Mouse (Mus musculus): ENCODE measurements around the gene Plxnc1.

Plxnc1 gene

DNA sequence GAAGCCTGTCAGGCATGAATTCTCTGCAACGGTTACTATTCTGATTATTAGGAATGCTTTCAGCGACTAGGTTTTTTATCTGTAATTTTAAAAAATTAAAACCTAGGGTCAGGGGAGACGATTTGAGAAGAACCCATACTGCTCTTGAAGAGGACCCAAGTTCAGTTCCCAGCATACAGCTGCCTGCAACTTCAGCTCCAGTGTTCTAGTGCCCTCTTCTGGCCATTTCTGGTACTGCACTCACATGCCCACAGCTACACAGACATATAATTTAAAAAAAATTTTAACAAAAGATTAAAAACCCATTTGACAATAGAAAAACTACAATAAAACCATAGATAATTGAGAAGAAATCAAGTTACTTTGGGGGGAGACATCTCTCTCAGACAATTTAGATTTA is 20.5 kb upstream of the Plxnc1 start:
- Histone ChIP-seq H3K4me3 (replicated peaks; ENCODE audit: low read length) (no peak overlapping the region), H3K9me3 (ENCODE audit: low read length) (no peaks in the 10 kb centered on the region), H3K4me1 (replicated peaks; ENCODE audit: low read depth, low read length) (0 out of 2 replicates have a peak, but pooled peaks cover 3% of the 10 kb centered on the region), H3K36me3 (ENCODE audit: insufficient read depth, low read length) (no peaks in the 10 kb centered on the region), H3K27me3 (ENCODE audit: insufficient read depth, low read length) (0 out of 2 replicates have a peak, but pooled peaks cover 16% of the 10 kb centered on the region)
- TF ChIP-seq NANOG (IDR thresholded peaks at IDR 0.05; ENCODE audit: borderline replicate concordance, low read length) (no peak), CTCF (conservative IDR thresholded peaks at IDR 0.05; ENCODE audit: low read length) (peak; percentile 97), POU5F1 (IDR thresholded peaks at IDR 0.05; ENCODE audit: borderline replicate concordance, low read length) (no peak)

DNA sequence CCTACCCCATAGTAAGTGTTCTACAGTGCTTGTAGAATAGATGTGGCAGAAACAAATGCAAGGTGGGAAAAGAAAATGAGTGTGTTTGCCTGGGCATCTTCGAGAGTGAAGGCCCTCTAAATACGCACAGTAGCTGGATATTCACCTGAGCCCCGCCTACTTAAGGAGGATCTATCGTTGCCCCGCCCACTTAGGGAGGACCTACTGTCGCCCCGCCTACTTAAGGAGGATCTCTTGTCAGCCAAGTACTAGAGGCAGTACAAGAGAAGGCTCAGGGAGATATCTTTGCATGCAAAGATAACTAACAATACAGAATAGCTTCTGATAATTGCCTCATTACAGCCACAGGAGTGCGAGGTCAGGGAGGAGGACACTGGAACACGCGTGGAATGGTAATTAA is 17.4 kb upstream of the Plxnc1 start:
- Histone ChIP-seq H3K9me3 (ENCODE audit: low read length) (no peaks in the 10 kb centered on the region), H3K36me3 (ENCODE audit: insufficient read depth, low read length) (no peaks in the 10 kb centered on the region), H3K27me3 (ENCODE audit: insufficient read depth, low read length) (0 out of 2 replicates have a peak, but pooled peaks cover 14% of the 10 kb centered on the region), H3K4me1 (replicated peaks; ENCODE audit: low read depth, low read length) (no peaks in the 10 kb centered on the region), H3K4me3 (replicated peaks; ENCODE audit: low read length) (no peak overlapping the region)
- TF ChIP-seq CTCF (conservative IDR thresholded peaks at IDR 0.05; ENCODE audit: low read length) (no peak), POU5F1 (IDR thresholded peaks at IDR 0.05; ENCODE audit: borderline replicate concordance, low read length) (no peak), NANOG (IDR thresholded peaks at IDR 0.05; ENCODE audit: borderline replicate concordance, low read length) (no peak)

DNA sequence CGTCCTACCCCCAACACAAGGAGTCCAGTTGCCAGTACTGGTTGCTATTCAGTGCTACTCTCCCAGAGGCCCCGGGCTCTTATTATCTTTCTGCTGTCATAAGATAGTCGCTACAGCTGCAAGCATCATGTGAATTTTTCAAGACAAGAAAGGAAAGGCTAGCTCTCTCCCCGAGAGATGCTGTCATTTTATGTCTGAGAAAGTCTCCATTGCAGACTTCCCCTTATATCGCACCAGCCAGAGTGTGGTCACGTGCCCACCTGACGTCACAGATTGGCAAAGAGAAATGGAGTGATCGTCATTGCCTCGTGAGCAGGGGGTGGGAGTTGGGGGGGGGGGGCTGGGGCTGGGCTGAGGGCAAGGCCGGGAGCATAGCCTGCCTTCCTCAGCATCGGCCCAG is 16.6 kb upstream of the Plxnc1 start:
- no peaks in the 10 kb centered on the region for H3K9me3 ChIP-seq (ENCODE audit: low read length)
- 0 out of 2 replicates have a peak, but pooled peaks cover 10% of the 10 kb centered on the region for H3K27me3 ChIP-seq (ENCODE audit: insufficient read depth, low read length)
- H3K4me1 ChIP-seq (replicated peaks; ENCODE audit: low read depth, low read length): no peaks in the 10 kb centered on the region
- no peak overlapping the region for H3K4me3 ChIP-seq (replicated peaks; ENCODE audit: low read length)
- no peaks in the 10 kb centered on the region for H3K36me3 ChIP-seq (ENCODE audit: insufficient read depth, low read length)
- TF ChIP-seq NANOG (IDR thresholded peaks at IDR 0.05; ENCODE audit: borderline replicate concordance, low read length): no peak
- TF ChIP-seq CTCF (conservative IDR thresholded peaks at IDR 0.05; ENCODE audit: low read length): no peak

DNA sequence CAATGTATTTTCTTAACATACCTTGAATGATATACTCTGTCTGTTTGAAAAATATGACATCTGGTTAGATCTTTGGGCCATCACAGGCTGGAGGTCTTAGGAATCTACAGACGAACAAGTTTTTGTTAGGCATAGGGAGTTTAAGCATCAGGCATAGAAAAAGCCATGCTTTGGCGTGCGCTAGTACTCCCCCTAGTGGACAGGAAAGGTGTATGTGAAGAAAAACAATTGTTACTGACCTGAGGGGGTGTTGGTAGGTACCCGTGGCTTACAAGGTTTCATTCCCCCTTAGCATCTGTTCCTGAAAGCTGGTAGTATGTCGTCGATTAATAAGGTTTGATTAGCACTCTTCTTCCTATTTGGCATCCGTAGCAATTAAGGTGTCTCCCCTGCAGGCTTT is 13.7 kb upstream of the Plxnc1 start:
- 0 out of 2 replicates have a peak, but pooled peaks cover under 1% of the 10 kb centered on the region for H3K27me3 ChIP-seq (ENCODE audit: insufficient read depth, low read length)
- peaks cover 8% of the 10 kb centered on the region for H3K4me1 ChIP-seq (replicated peaks; ENCODE audit: low read depth, low read length)
- 0 out of 2 replicates have a peak, but pooled peaks cover 4% of the 10 kb centered on the region for H3K36me3 ChIP-seq (ENCODE audit: insufficient read depth, low read length)
- TF ChIP-seq CTCF (conservative IDR thresholded peaks at IDR 0.05; ENCODE audit: low read length) (peak; percentile 81), POU5F1 (IDR thresholded peaks at IDR 0.05; ENCODE audit: borderline replicate concordance, low read length) (no peak)
- peaks cover 20% of the 10 kb centered on the region for H3K9me3 ChIP-seq (ENCODE audit: low read length)
- H3K4me3 ChIP-seq (replicated peaks; ENCODE audit: low read length): no peak overlapping the region

DNA sequence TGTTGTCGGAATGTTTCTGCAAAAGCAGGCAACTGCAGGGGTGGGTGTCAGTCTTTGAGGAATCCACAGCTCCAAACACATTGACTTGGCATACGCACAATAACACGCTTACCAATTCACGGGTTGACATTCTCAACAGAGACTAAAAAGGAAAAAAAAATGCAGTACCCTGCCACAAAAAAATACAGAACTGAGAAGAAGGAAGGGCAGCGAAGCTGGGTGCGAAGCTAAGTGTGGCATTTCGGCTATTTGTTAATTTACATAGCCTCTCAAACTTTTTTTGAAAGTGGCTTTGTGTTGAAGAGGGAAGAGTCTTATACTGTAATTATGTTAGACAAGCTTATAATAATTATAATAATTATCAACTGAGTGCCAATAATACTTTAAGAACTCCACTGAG is 13.1 kb upstream of the Plxnc1 start:
- peaks cover 12% of the 10 kb centered on the region for H3K4me1 ChIP-seq (replicated peaks; ENCODE audit: low read depth, low read length)
- no peak for TF ChIP-seq NANOG (IDR thresholded peaks at IDR 0.05; ENCODE audit: borderline replicate concordance, low read length)
- no peak for TF ChIP-seq POU5F1 (IDR thresholded peaks at IDR 0.05; ENCODE audit: borderline replicate concordance, low read length)
- TF ChIP-seq CTCF (conservative IDR thresholded peaks at IDR 0.05; ENCODE audit: low read length): no peak
- no peaks in the 10 kb centered on the region for H3K27me3 ChIP-seq (ENCODE audit: insufficient read depth, low read length)
- peaks cover 20% of the 10 kb centered on the region for H3K9me3 ChIP-seq (ENCODE audit: low read length)
- H3K4me3 ChIP-seq (replicated peaks; ENCODE audit: low read length): no peak overlapping the region
- 0 out of 2 replicates have a peak, but pooled peaks cover 4% of the 10 kb centered on the region for H3K36me3 ChIP-seq (ENCODE audit: insufficient read depth, low read length)

DNA sequence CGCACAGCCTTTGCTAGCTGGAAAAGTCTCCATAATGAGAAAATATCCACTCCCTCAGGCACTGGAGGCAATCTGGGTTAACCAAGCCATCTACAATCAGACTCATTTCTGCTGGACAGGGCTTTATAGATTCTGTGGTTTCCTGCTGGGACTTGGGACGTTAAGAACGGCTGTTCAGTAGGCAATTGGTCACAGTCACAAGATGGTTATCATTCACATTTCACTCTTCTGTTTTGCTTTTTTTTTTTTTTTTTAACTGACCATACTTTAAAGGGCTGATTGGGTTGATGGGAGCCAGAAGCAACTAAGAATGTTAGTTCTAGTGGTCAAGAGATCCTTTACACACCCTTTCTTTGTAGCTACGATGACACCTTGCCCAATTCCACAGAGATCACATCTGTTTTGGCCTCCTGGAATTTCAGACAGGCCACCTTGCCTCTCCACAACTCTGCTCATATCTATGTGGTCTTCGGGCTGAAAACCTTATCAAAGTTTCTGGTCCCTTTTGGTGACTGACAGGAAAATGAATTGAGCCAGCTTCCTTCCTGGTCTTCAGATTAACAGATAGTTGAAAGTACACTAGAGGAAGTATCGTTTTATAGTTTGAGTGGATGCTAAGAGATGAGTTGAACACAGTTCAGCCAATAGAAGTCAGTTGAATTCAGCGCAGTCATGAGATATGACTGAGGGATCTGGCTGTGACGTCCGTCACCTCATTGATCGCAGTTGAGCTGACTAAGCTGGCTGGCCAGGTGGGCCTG is 3.5 kb upstream of the Plxnc1 start:
- Histone ChIP-seq H3K27me3 (ENCODE audit: insufficient read depth, low read length) (peaks cover 44% of the 10 kb centered on the region), H3K4me1 (replicated peaks; ENCODE audit: low read depth, low read length) (peaks cover 36% of the 10 kb centered on the region), H3K9me3 (ENCODE audit: low read length) (peaks cover 7% of the 10 kb centered on the region; the same call in 1 of the 2 replicates), H3K4me3 (replicated peaks; ENCODE audit: low read length) (no peak overlapping the region), H3K36me3 (ENCODE audit: insufficient read depth, low read length) (no peaks in the 10 kb centered on the region)
- no peak for TF ChIP-seq CTCF (conservative IDR thresholded peaks at IDR 0.05; ENCODE audit: low read length)
- TF ChIP-seq POU5F1 (IDR thresholded peaks at IDR 0.05; ENCODE audit: borderline replicate concordance, low read length): no peak
- TF ChIP-seq NANOG (IDR thresholded peaks at IDR 0.05; ENCODE audit: borderline replicate concordance, low read length): no peak

DNA sequence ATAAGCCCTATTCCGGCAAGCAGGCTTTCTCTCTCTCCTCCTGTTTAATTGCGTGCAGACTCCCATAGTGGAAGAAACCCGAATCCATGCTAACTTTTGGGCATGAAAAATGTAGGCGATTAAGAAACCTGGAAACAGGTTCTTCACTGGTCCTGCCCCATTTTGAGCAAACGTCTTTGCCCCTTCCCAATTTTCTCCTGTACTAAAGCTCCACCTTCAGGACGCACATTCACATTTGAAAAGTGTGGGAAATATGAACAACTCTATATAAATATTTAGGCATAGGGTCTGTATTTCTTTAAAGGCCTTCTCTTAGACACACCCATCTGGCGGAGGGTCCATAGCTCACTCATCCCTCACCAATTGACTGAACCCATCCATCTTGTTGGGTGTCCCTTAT is 2.8 kb upstream of the Plxnc1 start:
- Histone ChIP-seq H3K27me3 (ENCODE audit: insufficient read depth, low read length) (peaks cover 51% of the 10 kb centered on the region), H3K9me3 (ENCODE audit: low read length) (peaks cover 7% of the 10 kb centered on the region; the same call in 1 of the 2 replicates), H3K36me3 (ENCODE audit: insufficient read depth, low read length) (no peaks in the 10 kb centered on the region), H3K4me1 (replicated peaks; ENCODE audit: low read depth, low read length) (peaks cover 38% of the 10 kb centered on the region), H3K4me3 (replicated peaks; ENCODE audit: low read length) (no peak overlapping the region)
- TF ChIP-seq CTCF (conservative IDR thresholded peaks at IDR 0.05; ENCODE audit: low read length) (no peak; the same call in 1 of the 2 replicates), POU5F1 (IDR thresholded peaks at IDR 0.05; ENCODE audit: borderline replicate concordance, low read length) (no peak), NANOG (IDR thresholded peaks at IDR 0.05; ENCODE audit: borderline replicate concordance, low read length) (no peak)

DNA sequence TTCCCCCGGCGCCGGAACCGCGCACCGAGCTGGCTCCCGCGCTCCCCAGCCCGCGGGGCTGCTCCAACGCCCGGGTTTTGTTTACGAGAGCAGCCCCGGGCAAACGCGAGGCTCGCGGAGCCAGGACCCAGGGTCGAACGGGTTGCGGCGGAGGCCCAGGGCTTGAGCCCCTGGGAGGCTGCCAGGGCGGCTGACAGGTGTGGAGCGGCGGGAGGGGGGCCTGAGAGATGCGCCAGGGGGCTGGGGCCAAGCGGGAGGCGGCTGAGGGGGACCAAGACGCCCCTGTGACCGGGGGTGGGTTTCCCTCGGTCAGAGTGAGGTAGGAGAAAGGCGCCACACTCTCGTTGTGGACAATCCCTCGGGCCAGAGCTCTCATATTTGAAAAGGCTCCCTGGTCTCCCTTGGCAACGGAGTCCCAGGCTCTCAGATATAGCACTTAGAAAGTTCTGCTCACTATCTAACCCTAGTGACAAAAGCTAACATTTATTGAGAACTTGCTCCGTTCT is 624 bp upstream of the Plxnc1 start:
- Histone ChIP-seq H3K9me3 (ENCODE audit: low read length) (peaks cover 7% of the 10 kb centered on the region; the same call in 1 of the 2 replicates), H3K4me3 (replicated peaks; ENCODE audit: low read length) (peak overlapping the region; percentile 87), H3K27me3 (ENCODE audit: insufficient read depth, low read length) (peaks cover 66% of the 10 kb centered on the region), H3K4me1 (replicated peaks; ENCODE audit: low read depth, low read length) (peaks cover 40% of the 10 kb centered on the region), H3K36me3 (ENCODE audit: insufficient read depth, low read length) (no peaks in the 10 kb centered on the region)
- TF ChIP-seq NANOG (IDR thresholded peaks at IDR 0.05; ENCODE audit: borderline replicate concordance, low read length): no peak
- TF ChIP-seq CTCF (conservative IDR thresholded peaks at IDR 0.05; ENCODE audit: low read length): no peak
- no peak for TF ChIP-seq POU5F1 (IDR thresholded peaks at IDR 0.05; ENCODE audit: borderline replicate concordance, low read length)

Measured in E14TG2a.4 (cell line).